ENCODE assay signal across 10 mouse cellular contexts in genomic region chr13:9227078-9227477, GRCm38 (mm10).
"Had no signal": no experiment of that assay in that cellular context is flagged by ENCODE, and none has a peak within 500 bp of the region (broad histone marks: within the 10 kb centered on the region; RNA-seq: fewer than 3 reads in every experiment).

No protein-coding gene starts in this region.

- H3K27ac ChIP-seq: limb, embryonic 13.5 days; liver, embryonic 14.5 days; midbrain, embryonic 10.5 days; neural tube, embryonic 15.5 days had no signal

- H3K36me3 ChIP-seq: limb, embryonic 13.5 days; midbrain, embryonic 10.5 days; neural tube, embryonic 15.5 days had no signal

- DNase-seq: kidney, adult 8-10 months; kidney, postnatal 25 days; left cerebral cortex, postnatal 4 days; lung, adult 18-20 months; midbrain, embryonic 14.5 days had no signal

- H3K4me1 ChIP-seq: limb, embryonic 13.5 days; midbrain, embryonic 10.5 days; neural tube, embryonic 15.5 days had no signal

- H3K9me3 ChIP-seq: limb, embryonic 13.5 days; midbrain, embryonic 10.5 days; neural tube, embryonic 15.5 days had no signal

- H3K27me3 ChIP-seq: limb, embryonic 13.5 days; neural tube, embryonic 15.5 days had no signal

- H3K4me3 ChIP-seq: limb, embryonic 13.5 days; midbrain, embryonic 10.5 days; myocyte; neural tube, embryonic 15.5 days had no signal
